Mouse (Mus musculus): Measurements from ENCODE around the gene Gm13287. TPM values are rescaled to one million over a fixed set of nuclear protein-coding genes. Genes with fewer than 3 reads are reported as not detected.
"Not testable (repeated sequence)": the region's sequence is repeated elsewhere in the genome, so short reads cannot be mapped to it uniquely, and the experiment has no call there.

Gene Gm13287
- polyA plus RNA-seq, 1 experiment from 2014 or later: not detected

- H3K4me2 ChIP-seq (ENCODE audit: low read length): no peak overlapping the region
- 25% methylated on average over 4 of the region's 4 CpGs for WGBS
- H3K9me3 ChIP-seq (replicated peaks; ENCODE audit: control insufficient read depth, low read length, poor library complexity, severe bottlenecking): no peaks in the 10 kb centered on the region
- no peak for ATAC-seq
- H3K4me1 ChIP-seq (ENCODE audit: control insufficient read depth, insufficient read depth, low read length): no peaks in the 10 kb centered on the region
- no peaks in the 10 kb centered on the region for H3K27me3 ChIP-seq (ENCODE audit: control insufficient read depth, insufficient read depth, low read depth, low read length)
- no peak overlapping the region for H3K9ac ChIP-seq (ENCODE audit: low read depth, low read length)
- no peak overlapping the region for H3K27ac ChIP-seq (ENCODE audit: low read length)
- no peaks in the 10 kb centered on the region for H3K36me3 ChIP-seq (ENCODE audit: control insufficient read depth, insufficient read depth, low read length)
- H3K4me3 ChIP-seq (ENCODE audit: low read depth, low read length): no peak overlapping the region
Observed at GRCm38 (mm10) chr4:88822995-88823394, 19.9 kb downstream of the Gm13287 start.

DNA sequence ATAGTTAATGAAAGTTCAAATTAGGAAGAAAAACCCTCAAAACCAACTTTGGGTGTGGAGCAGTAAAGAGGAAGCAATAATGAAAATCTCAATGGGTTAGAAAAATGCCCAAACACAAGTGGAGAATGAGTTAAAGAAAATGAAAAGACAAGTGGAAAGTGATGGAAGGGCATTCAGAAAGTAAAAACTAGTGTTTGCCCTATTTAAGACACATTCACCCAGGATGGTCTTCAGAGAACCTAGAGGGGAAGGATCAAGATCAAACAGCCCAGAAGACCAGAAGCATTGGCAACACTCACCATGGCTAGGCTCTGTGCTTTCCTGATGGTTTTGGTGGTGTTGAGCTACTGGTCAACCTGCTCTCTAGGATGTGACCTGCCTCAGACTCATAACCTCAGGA lies 24.1 kb downstream of the Gm13287 start, which contains the start of gene Ifna6:
TSS of gene Ifna6 (plus strand) at position 301 of the 400 bp plus-strand sequence.
- H3K9me3 ChIP-seq (replicated peaks; ENCODE audit: control insufficient read depth, low read length, poor library complexity, severe bottlenecking); H3K9ac ChIP-seq (ENCODE audit: low read depth, low read length); H3K27ac ChIP-seq (ENCODE audit: low read length); H3K36me3 ChIP-seq (ENCODE audit: control insufficient read depth, insufficient read depth, low read length); H3K27me3 ChIP-seq (ENCODE audit: control insufficient read depth, insufficient read depth, low read depth, low read length); H3K4me2 ChIP-seq (ENCODE audit: low read length); H3K4me1 ChIP-seq (ENCODE audit: control insufficient read depth, insufficient read depth, low read length); ATAC-seq; H3K4me3 ChIP-seq (ENCODE audit: low read depth, low read length): not testable (repeated sequence)

- WGBS: 24% methylated on average over 4 of the region's 4 CpGs
- H3K27me3 ChIP-seq (ENCODE audit: control insufficient read depth, insufficient read depth, low read depth, low read length): no peaks in the 10 kb centered on the region
- H3K4me2 ChIP-seq (ENCODE audit: low read length): no peak overlapping the region
- no peak for ATAC-seq
- H3K9ac ChIP-seq (ENCODE audit: low read depth, low read length): no peak overlapping the region
- H3K9me3 ChIP-seq (replicated peaks; ENCODE audit: control insufficient read depth, low read length, poor library complexity, severe bottlenecking): no peaks in the 10 kb centered on the region
- H3K27ac ChIP-seq (ENCODE audit: low read length): no peak overlapping the region
- no peaks in the 10 kb centered on the region for H3K36me3 ChIP-seq (ENCODE audit: control insufficient read depth, insufficient read depth, low read length)
- no peak overlapping the region for H3K4me3 ChIP-seq (ENCODE audit: low read depth, low read length)
- H3K4me1 ChIP-seq (ENCODE audit: control insufficient read depth, insufficient read depth, low read length): no peaks in the 10 kb centered on the region
Observed at GRCm38 (mm10) chr4:88830523-88830922, 27.5 kb downstream of the Gm13287 start.

- H3K4me3 ChIP-seq (ENCODE audit: low read depth, low read length); H3K9me3 ChIP-seq (replicated peaks; ENCODE audit: control insufficient read depth, low read length, poor library complexity, severe bottlenecking); ATAC-seq; H3K27ac ChIP-seq (ENCODE audit: low read length); H3K4me1 ChIP-seq (ENCODE audit: control insufficient read depth, insufficient read depth, low read length); H3K4me2 ChIP-seq (ENCODE audit: low read length); H3K9ac ChIP-seq (ENCODE audit: low read depth, low read length); H3K36me3 ChIP-seq (ENCODE audit: control insufficient read depth, insufficient read depth, low read length); H3K27me3 ChIP-seq (ENCODE audit: control insufficient read depth, insufficient read depth, low read depth, low read length): not testable (repeated sequence)
- WGBS: 94% methylated on average over 1 of the region's 1 CpGs
Observed at GRCm38 (mm10) chr4:88835225-88835624, 32.2 kb downstream of the Gm13287 start, which contains the start of gene Ifna5. Gene Ifna5 (plus strand): TSS chr4:88835525.

GRCm38 (mm10) chr4:88838828-88839227 lies 35.8 kb downstream of the Gm13287 start:
- H3K4me1 ChIP-seq (ENCODE audit: control insufficient read depth, insufficient read depth, low read length): no peaks in the 10 kb centered on the region
- no peak overlapping the region for H3K4me2 ChIP-seq (ENCODE audit: low read length)
- H3K27ac ChIP-seq (ENCODE audit: low read length): no peak overlapping the region
- H3K9ac ChIP-seq (ENCODE audit: low read depth, low read length): no peak overlapping the region
- no peaks in the 10 kb centered on the region for H3K9me3 ChIP-seq (replicated peaks; ENCODE audit: control insufficient read depth, low read length, poor library complexity, severe bottlenecking)
- H3K36me3 ChIP-seq (ENCODE audit: control insufficient read depth, insufficient read depth, low read length): no peaks in the 10 kb centered on the region
- H3K4me3 ChIP-seq (ENCODE audit: low read depth, low read length): no peak overlapping the region
- no peaks in the 10 kb centered on the region for H3K27me3 ChIP-seq (ENCODE audit: control insufficient read depth, insufficient read depth, low read depth, low read length)
- ATAC-seq: no peak
- 43% methylated on average over 3 of the region's 3 CpGs for WGBS

GRCm38 (mm10) chr4:88840058-88840457 lies 37.0 kb downstream of the Gm13287 start:
- no peaks in the 10 kb centered on the region for H3K4me1 ChIP-seq (ENCODE audit: control insufficient read depth, insufficient read depth, low read length)
- WGBS: 84% methylated on average over 3 of the region's 3 CpGs
- H3K4me3 ChIP-seq (ENCODE audit: low read depth, low read length): no peak overlapping the region
- no peak overlapping the region for H3K9ac ChIP-seq (ENCODE audit: low read depth, low read length)
- no peak for ATAC-seq
- H3K27me3 ChIP-seq (ENCODE audit: control insufficient read depth, insufficient read depth, low read depth, low read length): no peaks in the 10 kb centered on the region
- H3K36me3 ChIP-seq (ENCODE audit: control insufficient read depth, insufficient read depth, low read length): no peaks in the 10 kb centered on the region
- no peak overlapping the region for H3K27ac ChIP-seq (ENCODE audit: low read length)
- H3K9me3 ChIP-seq (replicated peaks; ENCODE audit: control insufficient read depth, low read length, poor library complexity, severe bottlenecking): no peaks in the 10 kb centered on the region
- H3K4me2 ChIP-seq (ENCODE audit: low read length): no peak overlapping the region

DNA sequence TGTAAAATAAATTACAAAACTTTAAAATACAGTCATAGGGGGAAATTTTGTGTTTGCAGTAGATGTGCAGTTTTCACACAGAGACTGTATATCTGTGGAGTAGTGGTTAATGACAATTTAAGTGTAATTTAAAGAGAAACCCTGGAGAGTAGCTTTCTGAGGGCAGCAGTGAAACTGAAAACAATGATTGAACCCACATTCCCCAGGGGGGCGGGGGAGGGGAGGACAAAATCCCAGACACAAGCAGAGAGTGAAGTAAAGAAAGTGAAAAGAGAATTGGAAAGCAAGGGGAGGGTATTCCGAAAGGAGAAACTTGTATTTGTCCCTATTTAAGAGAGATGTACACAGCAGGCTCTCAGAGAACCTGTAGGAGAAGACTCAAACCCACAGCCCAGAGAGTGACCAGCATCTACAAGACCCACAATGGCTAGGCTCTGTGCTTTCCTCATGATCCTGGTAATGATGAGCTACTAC lies 38.4 kb downstream of the Gm13287 start, which contains the start of gene Ifna4:
TSS of gene Ifna4 (plus strand) at position 424 of the 474 bp plus-strand sequence.
- 50% methylated on average over 2 of the region's 2 CpGs for WGBS
- no peaks in the 10 kb centered on the region for H3K36me3 ChIP-seq (ENCODE audit: control insufficient read depth, insufficient read depth, low read length)
- no peak within 1 kb of the TSS for H3K4me3 ChIP-seq (ENCODE audit: low read depth, low read length)
- no peaks in the 10 kb centered on the region for H3K9me3 ChIP-seq (replicated peaks; ENCODE audit: control insufficient read depth, low read length, poor library complexity, severe bottlenecking)
- H3K4me2 ChIP-seq (ENCODE audit: low read length): no peak within 1 kb of the TSS
- no peak for ATAC-seq
- H3K27me3 ChIP-seq (ENCODE audit: control insufficient read depth, insufficient read depth, low read depth, low read length): no peaks in the 10 kb centered on the region
- no peak within 1 kb of the TSS for H3K27ac ChIP-seq (ENCODE audit: low read length)
- H3K9ac ChIP-seq (ENCODE audit: low read depth, low read length): no peak within 1 kb of the TSS
- H3K4me1 ChIP-seq (ENCODE audit: control insufficient read depth, insufficient read depth, low read length): no peaks in the 10 kb centered on the region

DNA sequence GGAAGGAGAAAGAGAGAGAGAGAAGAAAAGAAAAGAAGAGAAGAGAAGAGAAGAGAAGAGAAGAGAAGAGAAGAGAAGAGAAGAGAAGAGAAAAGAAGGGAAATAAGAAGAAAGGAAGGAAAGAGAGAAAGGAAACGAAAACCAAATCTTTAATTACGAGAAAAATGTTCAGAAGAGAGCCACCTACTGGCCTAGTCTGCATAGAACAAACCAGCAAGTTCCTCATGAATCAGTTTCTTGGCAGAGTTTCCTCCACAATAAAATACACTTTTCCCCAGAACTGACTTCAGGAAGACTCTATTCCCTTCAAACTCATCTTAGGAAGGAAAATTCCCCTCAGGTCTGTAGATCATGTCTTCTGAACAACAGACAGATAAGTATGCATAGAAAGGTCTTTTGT lies 42.3 kb downstream of the Gm13287 start:
- Histone ChIP-seq H3K4me3 (ENCODE audit: low read depth, low read length) (no peak overlapping the region), H3K4me1 (ENCODE audit: control insufficient read depth, insufficient read depth, low read length) (no peaks in the 10 kb centered on the region), H3K27ac (ENCODE audit: low read length) (no peak overlapping the region), H3K9me3 (replicated peaks; ENCODE audit: control insufficient read depth, low read length, poor library complexity, severe bottlenecking) (no peaks in the 10 kb centered on the region), H3K27me3 (ENCODE audit: control insufficient read depth, insufficient read depth, low read depth, low read length) (no peaks in the 10 kb centered on the region), H3K4me2 (ENCODE audit: low read length) (no peak overlapping the region), H3K9ac (ENCODE audit: low read depth, low read length) (no peak overlapping the region), H3K36me3 (ENCODE audit: control insufficient read depth, insufficient read depth, low read length) (no peaks in the 10 kb centered on the region)
- ATAC-seq: no peak
- 50% methylated on average over 2 of the region's 2 CpGs for WGBS

GRCm38 (mm10) chr4:88849698-88850097 lies 46.6 kb downstream of the Gm13287 start, which contains the start of gene Ifna1:
Gene Ifna1 (plus strand): TSS chr4:88850087.
- no peak within 1 kb of the TSS for H3K27ac ChIP-seq (ENCODE audit: low read length)
- H3K9me3 ChIP-seq (replicated peaks; ENCODE audit: control insufficient read depth, low read length, poor library complexity, severe bottlenecking): no peaks in the 10 kb centered on the region
- H3K4me2 ChIP-seq (ENCODE audit: low read length): no peak within 1 kb of the TSS
- H3K9ac ChIP-seq (ENCODE audit: low read depth, low read length): no peak within 1 kb of the TSS
- ATAC-seq: no peak
- H3K36me3 ChIP-seq (ENCODE audit: control insufficient read depth, insufficient read depth, low read length): no peaks in the 10 kb centered on the region
- no peaks in the 10 kb centered on the region for H3K27me3 ChIP-seq (ENCODE audit: control insufficient read depth, insufficient read depth, low read depth, low read length)
- WGBS: 76% methylated on average over 1 of the region's 1 CpGs
- no peak within 1 kb of the TSS for H3K4me3 ChIP-seq (ENCODE audit: low read depth, low read length)
- no peaks in the 10 kb centered on the region for H3K4me1 ChIP-seq (ENCODE audit: control insufficient read depth, insufficient read depth, low read length)

Measured in midbrain, embryonic 16.5 days (tissue).